Mouse (Mus musculus): Measurements from ENCODE around the gene Prkg1.

The Prkg1 gene

DNA sequence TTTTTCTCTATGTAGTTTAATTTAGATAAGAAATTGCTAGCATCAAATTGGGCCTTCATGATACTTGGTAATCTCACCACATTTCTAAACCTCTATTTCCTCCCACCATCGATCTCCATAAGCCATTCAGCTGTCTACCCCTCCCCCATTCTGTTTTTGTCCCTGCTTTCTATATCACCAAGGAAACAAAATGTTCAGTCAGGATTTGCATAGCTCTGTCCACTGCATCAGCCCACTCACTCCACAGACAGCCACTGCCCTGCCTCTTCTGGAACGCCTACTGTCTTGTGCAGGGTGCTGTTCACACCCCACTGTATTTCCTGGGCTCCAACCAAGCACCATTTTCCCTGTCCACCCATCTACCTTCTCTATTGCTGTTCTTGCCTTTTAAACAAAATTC lies 874.5 kb downstream of the Prkg1 start:
- no peak for DNase-seq (ENCODE audit: low read depth in 1 of 2, low spot score in 2 of 2)

DNA sequence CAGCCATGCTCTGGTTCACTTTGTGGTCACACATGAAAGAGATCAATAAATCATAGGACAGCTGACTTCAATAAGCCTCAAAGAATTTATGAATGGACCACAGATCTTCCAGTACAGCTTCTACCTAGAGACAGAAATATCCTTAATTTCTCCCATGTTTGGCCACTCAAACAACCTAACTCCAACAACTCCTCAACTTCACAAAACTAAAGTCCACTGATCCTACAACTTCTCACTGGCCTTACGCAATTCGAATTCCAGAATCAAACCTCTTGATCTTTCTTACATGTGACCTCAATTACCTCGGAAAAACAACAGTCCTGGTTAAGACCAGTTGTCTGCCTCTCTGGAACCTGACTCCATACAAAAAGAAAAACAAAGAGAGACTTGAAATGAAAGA lies 875.0 kb downstream of the Prkg1 start:
- no peak for DNase-seq (ENCODE audit: low read depth in 1 of 2, low spot score in 2 of 2)

DNA sequence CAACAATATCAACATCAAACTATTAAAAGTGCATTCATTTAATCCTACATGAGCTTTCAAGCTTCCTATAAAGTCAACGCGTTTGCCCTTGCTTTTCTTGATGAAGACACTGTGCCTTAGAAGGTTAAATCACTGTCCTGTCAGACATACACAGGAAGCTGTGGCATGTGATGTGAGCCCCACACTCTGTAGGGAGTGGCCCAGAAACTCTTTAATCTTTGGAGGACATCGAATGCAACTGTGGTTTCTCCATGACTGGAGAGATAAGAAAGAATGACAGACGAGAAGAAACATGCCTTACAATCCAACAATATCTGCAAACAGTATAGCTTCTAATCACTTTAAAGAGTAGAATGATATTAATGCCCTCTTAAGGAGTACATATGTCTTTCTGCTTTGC lies 903.4 kb downstream of the Prkg1 start:
- no peak for DNase-seq (ENCODE audit: low read depth in 1 of 2, low spot score in 2 of 2)

DNA sequence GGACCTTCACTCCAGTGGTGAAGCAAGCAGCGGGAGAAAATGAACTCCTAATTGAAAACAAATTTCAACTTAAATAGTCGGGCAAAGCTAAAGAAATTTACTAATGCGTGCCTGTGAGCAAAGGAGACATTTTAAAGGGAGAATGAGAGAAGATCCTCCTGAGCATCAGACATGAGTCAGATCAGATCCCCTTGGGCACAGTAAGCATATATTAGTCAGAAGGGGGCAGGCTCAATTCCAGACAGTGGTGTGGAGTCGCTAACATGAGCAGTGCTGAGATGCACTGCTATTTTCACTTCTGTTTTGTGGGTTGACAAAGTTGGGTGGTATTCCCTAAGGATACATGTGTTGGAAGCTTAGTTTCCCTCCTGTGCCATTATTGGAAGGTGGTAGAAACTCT lies 913.8 kb downstream of the Prkg1 start:
- no peak for DNase-seq (ENCODE audit: low read depth in 1 of 2, low spot score in 2 of 2)

DNA sequence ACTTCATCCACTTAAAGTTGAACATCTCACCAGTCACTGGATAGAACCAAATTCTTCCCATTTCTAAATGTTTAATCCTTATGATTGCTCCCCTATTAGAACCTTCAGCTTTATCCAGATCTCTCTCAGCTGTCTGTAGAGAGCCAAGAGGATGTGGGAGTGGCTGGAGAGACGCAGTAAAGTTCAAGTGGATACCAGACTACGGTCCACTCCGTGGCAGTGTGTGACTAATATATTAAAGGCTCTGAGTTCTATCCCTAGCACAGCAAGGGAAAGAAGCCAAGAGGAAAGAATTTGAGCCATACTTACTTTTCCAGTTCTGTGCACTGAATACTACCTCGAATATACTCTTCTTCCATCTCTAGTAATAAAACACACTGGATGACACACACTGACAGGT lies 919.9 kb downstream of the Prkg1 start:
- no peak for DNase-seq (ENCODE audit: low read depth in 1 of 2, low spot score in 2 of 2)

DNA sequence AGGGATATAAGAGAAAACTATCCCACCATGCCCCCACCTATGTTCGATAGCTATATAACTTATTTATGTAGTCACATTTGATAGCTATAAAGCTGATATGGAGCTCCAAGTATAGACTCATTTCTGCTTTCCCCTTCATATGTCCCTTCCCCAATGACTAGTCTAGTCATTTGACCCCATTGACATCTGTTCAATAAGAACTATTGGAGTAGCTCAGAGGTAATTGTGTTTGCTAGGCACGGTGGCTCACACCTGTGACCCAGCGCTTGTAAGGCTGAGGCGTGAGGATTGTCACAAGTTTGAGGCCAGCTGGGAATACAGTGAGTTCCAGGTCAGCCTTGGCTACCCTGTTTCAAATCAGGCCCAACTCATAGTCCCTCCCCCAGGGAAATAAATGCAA lies 921.2 kb downstream of the Prkg1 start:
- no peak for DNase-seq (ENCODE audit: low read depth in 1 of 2, low spot score in 2 of 2)

DNA sequence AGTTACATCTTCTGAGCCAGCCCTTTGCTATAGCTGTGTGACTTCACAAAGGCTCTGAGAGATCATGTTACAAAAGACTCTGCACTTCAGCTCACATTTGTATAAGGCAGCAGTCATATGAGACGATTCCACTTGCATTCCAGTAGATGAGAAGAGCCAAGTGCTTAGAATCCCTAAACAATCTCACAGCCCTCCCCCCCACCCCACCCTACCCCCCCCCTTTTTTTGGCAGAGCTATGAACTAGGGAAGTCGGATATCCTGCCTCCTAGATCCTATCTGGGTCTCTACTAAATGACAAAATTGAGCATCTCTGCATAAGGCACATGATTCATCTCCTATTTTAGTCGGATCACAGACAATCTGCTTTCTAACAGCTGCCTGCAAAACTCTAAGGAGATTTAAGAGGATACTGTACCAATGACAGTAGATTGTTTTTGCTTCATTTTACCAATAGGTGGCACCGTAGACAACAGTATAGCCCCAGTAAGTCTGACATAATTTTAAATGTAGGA lies 921.7 kb downstream of the Prkg1 start:
- DNase-seq (ENCODE audit: low read depth in 1 of 2, low spot score in 2 of 2), result no peak

DNA sequence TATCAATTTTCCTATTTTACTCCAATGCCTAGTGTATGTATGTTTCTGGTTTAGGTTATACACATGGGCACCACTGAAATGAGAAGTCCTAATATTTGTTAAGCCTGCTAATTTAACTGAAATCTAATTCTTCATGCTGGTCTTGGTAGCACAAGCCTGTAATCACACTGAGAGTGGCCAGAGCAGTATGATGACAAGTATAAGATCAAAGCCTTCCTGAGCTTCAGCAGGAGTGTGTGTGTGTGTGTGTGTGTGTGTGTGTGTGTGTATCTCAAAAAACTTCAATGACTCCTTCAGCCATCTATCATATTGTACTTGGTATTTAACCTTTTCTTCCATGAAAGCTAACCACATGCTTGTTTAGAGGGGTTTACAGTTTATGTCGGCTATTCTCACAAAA lies 922.2 kb downstream of the Prkg1 start:
- DNase-seq (ENCODE audit: low read depth in 1 of 2, low spot score in 2 of 2), result no peak

DNA sequence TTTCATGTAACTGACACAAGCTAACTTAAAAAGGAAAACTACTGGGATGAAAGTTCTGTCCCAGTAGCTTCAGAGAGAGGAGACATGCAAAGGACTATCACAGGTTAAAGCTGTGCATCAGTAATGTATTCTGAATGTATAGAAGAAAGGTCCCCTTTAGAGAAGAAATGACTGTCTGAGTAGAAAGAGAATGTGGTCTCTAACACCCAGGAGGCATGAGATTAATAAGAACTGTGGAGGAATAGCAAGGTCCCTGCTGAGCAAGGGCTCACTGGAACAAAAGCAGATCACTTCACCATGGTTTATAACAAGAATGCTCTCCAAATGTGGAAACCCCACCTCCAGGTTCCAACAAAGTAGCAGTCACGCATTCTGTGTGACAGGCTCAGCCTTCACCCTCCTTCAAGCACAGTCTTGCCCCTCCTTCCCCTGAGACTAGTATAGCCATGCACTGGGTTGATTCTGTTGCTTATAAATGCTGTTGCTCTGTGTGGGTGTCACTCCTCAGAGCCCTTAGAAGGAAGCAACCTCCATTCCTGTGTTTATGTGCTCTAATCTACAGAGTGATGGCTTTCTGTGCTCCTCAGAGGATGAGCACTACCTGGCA lies 931.7 kb downstream of the Prkg1 start:
- no peak for DNase-seq (ENCODE audit: low read depth in 1 of 2, low spot score in 2 of 2)

DNA sequence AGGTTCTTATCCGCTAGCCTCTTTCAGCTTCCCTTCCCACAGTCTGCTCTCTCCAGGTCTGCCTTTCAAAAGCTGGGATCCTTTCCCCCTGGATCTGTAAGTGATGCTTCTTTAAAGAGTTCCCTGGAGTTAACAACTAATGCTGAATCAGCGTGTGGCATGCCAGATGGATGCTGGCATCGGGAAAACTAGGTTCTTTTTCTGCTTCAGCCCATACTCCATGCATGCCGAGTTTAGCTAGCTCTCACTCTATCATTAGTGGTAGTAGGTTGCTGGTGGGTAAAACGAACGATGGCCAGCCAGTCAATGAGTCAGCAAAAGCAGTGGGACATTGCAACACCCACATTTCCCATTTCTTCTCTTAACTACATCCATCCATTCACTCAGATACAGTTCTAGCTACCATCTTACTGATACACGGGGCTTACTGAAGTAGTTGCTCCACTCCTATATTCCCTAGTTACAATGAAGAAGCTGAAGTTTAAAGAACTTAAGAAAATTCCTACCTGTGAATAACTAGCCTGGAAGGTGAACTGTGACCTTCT lies 935.5 kb downstream of the Prkg1 start:
- DNase-seq (ENCODE audit: low read depth in 1 of 2, low spot score in 2 of 2), result no peak

DNA sequence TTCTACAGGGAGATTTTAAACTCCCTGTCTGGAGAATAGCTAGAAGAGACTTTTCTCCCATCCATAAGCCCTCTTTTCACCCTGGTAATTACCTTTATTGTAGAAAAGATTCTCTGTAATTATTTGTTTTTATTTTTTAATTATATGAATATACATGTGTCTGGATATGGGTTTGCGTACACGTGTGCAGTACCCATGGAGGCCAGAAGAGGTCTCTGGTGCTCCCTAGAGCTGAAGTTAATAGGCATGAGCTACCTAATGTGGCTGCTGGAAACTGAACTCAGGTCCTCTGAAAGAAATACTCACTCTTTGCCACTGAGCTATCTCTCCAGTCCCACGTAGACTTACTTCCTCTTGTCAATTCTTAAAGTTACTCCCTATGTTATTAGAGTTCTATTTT lies 937.0 kb downstream of the Prkg1 start:
- no peak for DNase-seq (ENCODE audit: low read depth in 1 of 2, low spot score in 2 of 2)

DNA sequence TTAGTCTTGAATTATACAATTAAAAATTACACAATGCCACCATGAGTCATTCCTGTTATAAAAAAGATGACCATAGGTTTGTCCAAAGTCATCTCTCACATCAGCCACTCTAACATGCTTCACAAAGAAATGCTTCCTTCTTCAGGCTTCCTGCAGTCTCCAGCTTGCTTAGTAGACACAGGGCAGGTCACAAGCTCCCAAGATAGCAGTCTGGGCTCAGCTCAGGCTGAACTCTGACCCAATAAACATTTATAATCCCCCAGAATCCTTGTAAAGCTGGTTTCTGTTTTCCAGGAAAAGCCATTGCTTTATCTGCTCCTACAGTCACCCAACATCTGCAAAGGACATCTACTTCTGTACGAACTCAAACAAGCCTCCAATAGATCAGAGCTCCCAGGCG lies 938.7 kb downstream of the Prkg1 start:
- no peak for DNase-seq (ENCODE audit: low read depth in 1 of 2, low spot score in 2 of 2)

DNA sequence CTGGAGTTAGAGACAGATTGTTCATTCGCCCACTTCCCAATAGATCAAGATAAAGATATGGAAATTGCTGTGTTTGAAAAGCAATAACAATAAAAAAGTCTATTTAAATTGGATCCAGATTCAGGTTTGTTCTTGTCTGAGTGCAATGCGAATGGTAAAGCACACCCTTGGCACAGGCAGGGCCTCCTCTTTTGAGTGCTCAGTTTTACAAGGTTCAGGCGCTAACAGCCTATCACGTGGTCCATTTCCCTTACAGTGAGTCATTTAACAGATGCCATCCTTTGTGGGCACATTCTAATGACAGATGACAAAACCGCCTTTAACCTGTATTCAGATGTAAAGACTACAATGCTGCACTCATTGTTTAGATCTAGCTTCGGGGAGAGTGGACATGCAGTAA lies 949.2 kb downstream of the Prkg1 start:
- no peak for DNase-seq (ENCODE audit: low read depth in 1 of 2, low spot score in 2 of 2)

DNA sequence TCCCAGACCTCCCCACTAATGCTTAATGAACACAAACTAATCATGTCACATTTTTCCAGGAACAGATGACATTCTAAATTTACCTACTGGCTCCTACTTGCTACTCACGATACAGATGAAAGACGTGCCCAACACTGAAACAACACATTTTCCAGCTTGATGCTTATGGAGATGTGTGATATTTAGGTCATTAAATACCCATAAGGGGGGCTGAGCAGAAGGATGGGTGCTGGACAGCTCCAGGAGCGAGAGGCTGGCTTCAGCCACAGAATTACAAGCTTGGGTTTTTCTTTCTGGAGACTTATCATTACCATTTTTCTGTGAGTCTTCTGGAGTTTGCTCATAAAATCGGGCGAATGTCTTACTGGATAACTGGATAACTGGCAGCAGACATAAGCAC lies 958.6 kb downstream of the Prkg1 start:
- DNase-seq (ENCODE audit: low read depth in 1 of 2, low spot score in 2 of 2), result no peak

DNA sequence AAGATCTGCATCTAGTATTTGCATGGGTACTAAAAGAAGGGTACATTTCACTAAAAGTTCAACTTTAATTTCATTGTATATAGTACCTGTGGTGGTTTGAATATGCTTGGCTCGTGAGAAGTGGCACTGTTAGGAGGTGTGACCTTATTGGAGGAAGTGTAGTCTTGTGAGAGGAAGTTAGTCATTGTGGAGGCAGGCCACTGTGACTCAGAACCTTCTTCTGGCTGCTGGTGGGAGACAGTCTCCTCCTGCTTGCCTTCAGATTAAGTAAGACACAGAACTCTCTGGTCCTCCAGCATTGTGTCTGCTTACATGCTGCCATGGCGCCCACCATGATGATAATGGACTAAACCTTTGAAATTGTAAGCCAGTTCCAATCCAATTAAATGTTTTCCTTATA lies 984.0 kb downstream of the Prkg1 start:
- no peak for DNase-seq (ENCODE audit: low read depth in 1 of 2, low spot score in 2 of 2)

DNA sequence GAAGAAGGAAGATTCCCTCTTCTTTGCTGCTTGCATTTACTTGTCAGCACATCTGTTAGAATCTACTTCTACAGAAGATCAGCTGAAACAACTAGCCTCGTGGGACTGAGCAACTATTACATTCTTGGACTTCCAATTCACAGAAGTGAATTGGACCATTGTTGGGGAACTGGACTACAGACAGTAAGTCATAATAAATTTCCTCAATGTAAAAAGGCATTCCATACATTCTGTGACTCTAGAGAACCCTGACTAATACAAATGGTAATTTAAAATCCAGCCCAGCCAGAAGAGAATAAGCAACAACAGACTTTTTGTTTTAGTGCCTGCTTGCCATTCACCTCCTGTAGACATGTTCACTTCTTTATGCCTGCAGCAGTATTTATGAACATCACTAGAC lies 996.5 kb downstream of the Prkg1 start:
- DNase-seq (ENCODE audit: low read depth in 1 of 2, low spot score in 2 of 2), result no peak

DNA sequence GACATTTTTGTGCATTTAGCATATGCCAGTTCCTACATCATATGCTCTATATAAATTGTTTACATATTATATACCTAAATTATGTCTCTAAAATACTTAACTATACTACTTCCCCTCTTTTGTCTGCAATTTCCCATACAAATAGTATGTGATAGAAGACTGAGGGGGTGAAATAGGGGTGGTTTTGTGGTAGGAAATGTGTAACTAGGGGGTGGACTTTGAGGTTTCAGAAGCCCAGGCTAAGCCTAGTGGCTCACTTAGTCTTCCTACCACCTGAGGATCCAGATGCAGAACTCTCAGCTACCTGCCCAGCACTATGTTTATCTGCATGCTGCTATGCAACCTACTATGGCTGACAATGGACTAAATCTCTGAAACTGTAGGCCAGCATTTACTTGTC lies 1020.4 kb downstream of the Prkg1 start:
- no peak for DNase-seq (ENCODE audit: low read depth in 1 of 2, low spot score in 2 of 2)

DNA sequence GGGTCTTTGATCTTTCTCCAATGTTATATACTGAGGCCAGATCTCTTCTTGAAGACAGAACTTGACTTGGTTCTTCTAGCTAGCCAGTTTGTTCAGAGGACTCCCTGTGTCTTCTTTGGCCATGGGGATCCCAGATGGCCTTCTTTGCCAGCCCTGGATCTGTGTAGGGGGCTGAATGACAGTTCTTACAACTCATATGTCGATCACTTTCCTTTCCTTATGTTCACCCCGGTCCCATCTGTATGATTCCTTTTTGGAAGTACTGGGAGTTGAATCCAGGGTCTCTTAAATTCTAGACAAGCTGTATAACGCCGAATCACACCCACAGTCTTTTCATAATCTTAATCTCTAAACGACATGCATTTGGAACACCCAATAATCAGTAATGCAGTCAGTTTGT lies 1065.7 kb downstream of the Prkg1 start:
- no peak for DNase-seq (ENCODE audit: low read depth in 1 of 2, low spot score in 2 of 2)

DNA sequence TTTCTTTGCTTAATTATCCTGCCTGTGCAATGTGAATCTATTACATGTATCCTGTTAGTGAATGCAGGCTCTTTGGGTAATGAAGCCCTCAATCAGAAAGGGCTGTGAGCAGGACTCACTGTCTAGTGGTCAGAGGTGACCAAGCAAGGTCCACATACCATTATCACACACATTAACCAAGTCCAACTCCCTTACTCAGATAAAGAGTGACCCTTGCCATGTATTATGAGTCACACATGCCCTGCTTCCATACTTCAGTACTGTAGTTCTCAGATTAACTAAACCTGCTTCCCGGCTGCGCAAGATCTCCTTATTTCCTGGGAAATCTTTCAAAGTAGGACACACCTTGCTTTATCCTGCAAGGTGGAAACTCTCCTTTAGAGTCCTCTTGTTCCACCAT lies 1073.6 kb downstream of the Prkg1 start:
- DNase-seq (ENCODE audit: low read depth in 1 of 2, low spot score in 2 of 2), result no peak

DNA sequence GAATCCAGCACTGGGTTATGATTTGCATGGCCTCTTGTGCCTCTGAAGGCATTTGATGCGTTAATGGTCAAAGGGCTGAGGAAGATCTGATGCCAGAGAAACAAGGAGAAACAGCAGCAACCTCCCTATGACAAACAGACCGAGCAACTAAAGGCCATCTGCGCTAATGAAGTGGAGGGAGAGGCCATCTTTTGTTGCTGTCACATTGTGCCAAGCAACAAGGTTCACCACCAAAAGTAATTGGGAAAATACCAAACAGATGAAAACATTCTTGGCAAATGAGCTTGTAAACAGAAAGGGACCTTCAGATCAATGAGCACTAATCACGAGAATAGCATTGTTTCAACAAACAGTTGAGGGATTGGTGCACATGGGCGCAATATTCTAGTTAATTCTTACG lies 1074.1 kb downstream of the Prkg1 start:
- DNase-seq (ENCODE audit: low read depth in 1 of 2, low spot score in 2 of 2), result no peak

DNA sequence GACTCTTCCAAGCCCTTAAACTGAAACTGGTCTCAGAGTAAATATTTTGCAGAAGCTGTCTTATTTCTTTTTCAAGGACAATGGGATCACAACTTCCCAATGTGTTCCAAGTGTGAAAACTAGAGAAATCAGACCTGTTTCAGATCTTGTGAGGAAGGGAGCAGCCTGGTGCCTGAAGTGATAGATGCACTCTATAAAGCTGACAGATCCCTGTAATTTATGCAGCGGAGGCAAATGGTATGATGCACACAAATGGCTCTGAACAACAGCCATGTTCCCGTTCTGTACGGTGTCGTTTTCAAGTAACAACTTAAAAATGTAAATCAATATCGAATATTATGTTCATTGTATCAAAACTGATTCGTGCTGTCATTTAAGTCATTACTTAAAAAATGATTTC lies 1076.9 kb downstream of the Prkg1 start:
- DNase-seq (ENCODE audit: low read depth in 1 of 2, low spot score in 2 of 2), result no peak

DNA sequence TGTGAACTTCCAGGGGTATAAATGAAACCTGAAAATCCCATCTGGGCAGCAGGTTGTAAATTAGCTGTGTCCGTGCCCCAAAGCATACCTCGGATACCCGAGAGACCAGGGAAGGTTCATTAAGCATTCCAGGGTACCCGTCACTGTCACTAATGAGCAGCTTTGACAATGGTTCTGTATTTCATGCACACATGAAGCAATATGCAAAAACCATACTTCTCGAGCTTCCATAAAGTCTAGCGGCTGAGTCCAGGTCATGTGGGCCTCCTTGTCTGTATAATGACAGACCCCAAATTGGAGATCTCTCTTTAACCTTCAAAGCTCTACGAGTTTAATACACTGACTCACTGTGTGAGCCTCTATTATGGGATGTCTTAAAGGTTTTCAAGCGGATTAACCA lies 1088.5 kb downstream of the Prkg1 start:
- no peak for DNase-seq (ENCODE audit: low read depth in 1 of 2, low spot score in 2 of 2)

DNA sequence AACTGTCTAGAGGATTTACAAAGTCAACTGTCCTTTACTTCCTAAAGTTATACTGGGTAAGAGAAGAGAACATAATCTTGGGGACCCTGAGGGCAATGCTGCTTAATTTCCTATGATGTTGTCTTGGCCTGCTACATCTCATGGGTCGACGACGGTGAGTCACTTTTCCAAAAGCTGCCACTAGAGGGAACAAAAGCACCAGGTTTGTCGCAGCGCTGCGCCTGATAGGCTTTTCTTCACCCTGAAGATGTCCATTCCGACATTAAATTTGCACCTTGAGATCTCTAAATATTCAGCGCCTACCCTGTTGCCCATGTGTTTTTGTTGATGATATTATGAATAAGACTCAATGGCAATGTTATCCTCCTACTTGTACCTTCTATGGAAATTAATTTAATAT lies 1100.6 kb downstream of the Prkg1 start:
- no peak for DNase-seq (ENCODE audit: low read depth in 1 of 2, low spot score in 2 of 2)

Data from monocyte, adult 2 months (primary cell).